Mouse (Mus musculus): Measurements from ENCODE around the gene Lrch1. TPM values are rescaled to one million over a fixed set of nuclear protein-coding genes. Genes with fewer than 3 reads are reported as not detected.

The Lrch1 gene
- 10.0 and 11.2 TPM in 2 replicates for polyA plus RNA-seq (2012; rRNA removed)

DNA sequence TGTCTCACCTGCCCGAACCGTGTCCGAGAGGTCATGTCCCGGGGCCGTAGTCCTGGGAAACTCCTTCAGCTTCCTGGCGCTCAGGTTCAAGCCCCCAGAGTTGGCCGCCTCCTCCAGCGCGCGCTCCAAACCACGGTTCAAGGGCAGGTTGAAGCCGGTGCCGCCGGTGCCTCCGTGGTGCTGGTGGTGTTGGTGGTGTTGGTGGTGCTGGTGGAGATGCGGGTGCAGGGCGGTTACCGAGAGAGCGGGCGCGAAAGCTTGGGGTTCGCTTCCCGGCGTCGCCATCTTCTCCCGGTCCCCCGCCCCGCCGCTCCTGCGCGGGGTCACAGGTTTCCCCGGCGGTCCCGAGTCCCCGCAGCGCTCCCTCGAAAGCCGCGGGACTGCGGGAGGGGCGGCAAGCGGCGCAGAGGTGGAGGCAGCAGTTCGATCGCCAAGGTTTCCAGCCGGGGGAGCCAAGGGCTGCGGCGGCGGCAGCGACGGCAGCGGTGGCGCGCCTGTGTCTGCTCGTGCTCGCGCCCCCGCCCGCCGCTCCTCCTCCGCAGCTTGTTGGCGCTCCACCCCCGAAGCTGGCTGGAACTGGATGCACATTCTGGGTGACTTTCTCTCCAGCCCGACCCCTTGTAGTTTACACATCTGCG lies at the start of gene Lrch1:
Gene Lrch1 (minus strand): TSS at position 501 of the 638 bp plus-strand sequence.

DNA sequence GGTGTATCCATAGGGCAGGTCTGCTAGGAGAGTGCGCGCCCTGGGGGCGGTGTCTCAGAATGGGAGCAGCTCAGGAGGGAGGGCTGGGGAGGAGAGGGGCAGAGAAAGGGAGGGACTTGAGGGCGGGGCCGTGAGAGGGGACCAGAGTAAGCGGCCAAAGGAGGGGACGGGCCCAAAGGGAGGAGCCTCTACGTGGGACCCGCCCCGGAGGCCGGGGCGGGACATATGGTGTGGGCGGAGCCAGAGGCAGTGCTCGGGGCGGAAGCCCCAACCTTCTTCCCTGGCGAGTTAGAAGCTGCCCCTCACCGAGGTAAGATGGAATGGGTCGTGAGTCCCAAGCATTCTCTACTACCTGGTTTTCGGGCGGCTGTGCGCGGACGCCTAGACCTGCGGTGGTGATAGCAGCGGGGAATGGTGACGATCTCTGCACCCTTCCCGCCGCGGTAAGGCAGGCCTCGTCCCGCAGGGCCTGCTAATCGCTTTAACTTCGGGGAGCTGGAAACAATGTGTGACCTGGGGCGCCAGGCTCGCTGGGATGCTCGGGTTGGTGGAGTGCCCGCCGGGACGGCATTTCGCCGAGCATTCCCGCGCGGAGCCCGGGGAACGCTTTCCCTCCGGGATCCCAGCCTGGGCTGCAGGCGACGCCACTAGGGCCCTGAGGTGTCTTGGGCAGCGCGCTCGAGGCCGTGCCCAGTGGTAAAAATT lies 215.4 kb downstream of the Lrch1 start, which contains the start of gene Esd:
Gene Esd (plus strand): TSS at position 219 of the 705 bp plus-strand sequence.

Other genes starting within 250 kb of the Lrch1 start
- 34.7 and 43.1 TPM in 2 replicates for gene Esd, start 215.6 kb downstream of the Lrch1 start, polyA plus RNA-seq (2012; rRNA removed)
- 0.50 and 0.59 TPM in 2 replicates for gene Rubcnl, start 68.2 kb upstream of the Lrch1 start, polyA plus RNA-seq (2012; rRNA removed)
- not detected in 2 replicates for gene Lrrc63, start 183.0 kb upstream of the Lrch1 start, polyA plus RNA-seq (2012; rRNA removed)
- gene Lcp1, start 183.2 kb upstream of the Lrch1 start, polyA plus RNA-seq (2012; rRNA removed) = 3.7 and 5.6 TPM in 2 replicates